In genomic region chr11:83124906-83125305, GRCm38 (mm10) we compare ENCODE assay signal across 21 mouse cellular contexts. TPM values are rescaled to one million over a fixed set of nuclear protein-coding genes. Genes with fewer than 3 reads are reported as not detected.
A peak's percentile ranks its signal among the peaks of the same experiment; 100 is the strongest.
DNase-seq lines count a peak whose midpoint lies in the region; ATAC-seq and TF ChIP-seq lines count a peak whose summit lies in the region.
"Had no signal": no experiment of that assay in that cellular context is flagged by ENCODE, and none has a peak within 500 bp of the region (broad histone marks: within the 10 kb centered on the region; RNA-seq: fewer than 3 reads in every experiment).

No protein-coding gene starts in this region.

- no peak overlapping the region for H3K4me2 ChIP-seq in lung, postnatal 0 days (replicated peaks; ENCODE audit: low read depth, low read length)
- H3K4me2 ChIP-seq: embryonic facial prominence, embryonic 13.5 days; forebrain, embryonic 12.5 days; heart, embryonic 12.5 days; hindbrain, embryonic 14.5 days had no signal

- TF ChIP-seq EP300 in lung, postnatal 0 days (IDR thresholded peaks at IDR 0.05) = no peak

- no peak overlapping the region for H3K4me3 ChIP-seq in lung, postnatal 0 days (ENCODE audit: low read depth, low read length)
- no peak overlapping the region for H3K4me3 ChIP-seq in lung, adult 2 months (replicated peaks; ENCODE audit: extremely low read depth, low read depth, low read length)
- H3K4me3 ChIP-seq in layer of hippocampus, adult 2 months = no peak overlapping the region
- H3K4me3 ChIP-seq: embryonic facial prominence, embryonic 13.5 days; forebrain, embryonic 12.5 days; heart, embryonic 12.5 days; hindbrain, embryonic 10.5 days had no signal

- ATAC-seq in lung, postnatal 0 days = no peak
- peak; percentile 34 for ATAC-seq in CD4-positive, CD25-positive, alpha-beta regulatory T cell, adult 4 months
- peak; percentile 98 for ATAC-seq in granulocyte monocyte progenitor cell, adult 5-6 weeks (replicated peaks; ENCODE audit: poor library complexity, severe bottlenecking)
- peak; percentile 93 for ATAC-seq in monocyte, adult 5-6 weeks (replicated peaks; ENCODE audit: insufficient number of reproducible peaks, low FRiP score, low TSS enrichment, poor library complexity, severe bottlenecking)
- ATAC-seq: forebrain, embryonic 16.5 days had no signal

- H3K9ac ChIP-seq in lung, postnatal 0 days (replicated peaks; ENCODE audit: low read depth) = no peak overlapping the region
- H3K9ac ChIP-seq: embryonic facial prominence, embryonic 13.5 days; forebrain, embryonic 12.5 days; heart, embryonic 12.5 days; hindbrain, embryonic 14.5 days had no signal

- TF ChIP-seq CTCF in lung, postnatal 0 days (IDR thresholded peaks at IDR 0.05) = no peak
- TF ChIP-seq CTCF in lung, adult 2 months (IDR thresholded peaks at IDR 0.05; ENCODE audit: insufficient read depth, low read length) = no peak
- TF ChIP-seq CTCF in layer of hippocampus, adult 2 months (conservative IDR thresholded peaks at IDR 0.05) = no peak

- no peaks in the 10 kb centered on the region for H3K36me3 ChIP-seq in lung, postnatal 0 days (ENCODE audit: insufficient read depth, low read length)
- H3K36me3 ChIP-seq: embryonic facial prominence, embryonic 13.5 days; forebrain, embryonic 12.5 days; heart, embryonic 12.5 days; hindbrain, embryonic 10.5 days had no signal

- H3K4me1 ChIP-seq in lung, postnatal 0 days (ENCODE audit: insufficient read depth, low read depth, low read length) = no peaks in the 10 kb centered on the region
- no peaks in the 10 kb centered on the region for H3K4me1 ChIP-seq in lung, adult 2 months (ENCODE audit: control insufficient read depth, insufficient read depth, low read length)
- H3K4me1 ChIP-seq: embryonic facial prominence, embryonic 13.5 days; forebrain, embryonic 12.5 days; heart, embryonic 12.5 days; hindbrain, embryonic 10.5 days had no signal

- no peak overlapping the region for H3K27ac ChIP-seq in lung, postnatal 0 days (ENCODE audit: low read length)
- H3K27ac ChIP-seq in layer of hippocampus, adult 2 months = no peak overlapping the region
- H3K27ac ChIP-seq: embryonic facial prominence, embryonic 13.5 days; forebrain, embryonic 12.5 days; hindbrain, embryonic 10.5 days; hindbrain, embryonic 14.5 days had no signal

- H3K27me3 ChIP-seq in lung, postnatal 0 days (replicated peaks; ENCODE audit: insufficient read depth, low read length) = no peaks in the 10 kb centered on the region
- H3K27me3 ChIP-seq: forebrain, embryonic 12.5 days; heart, embryonic 12.5 days had no signal

- DNase-seq in lung, postnatal 0 days (ENCODE audit: low spot score) = peak; percentile 27
- DNase-seq in lung, adult 2 months = no peak
- no peak for DNase-seq in right cerebral cortex, postnatal 10 days (ENCODE audit: low spot score in 2 of 2)
- DNase-seq in cerebellum, adult 9-10 months = no peak
- DNase-seq in layer of hippocampus, adult 2 months (ENCODE audit: low spot score in 2 of 2) = no peak
- DNase-seq: adrenal gland, adult 8-10 months; adrenal gland, postnatal 36 days; cerebellum, adult 2 months; cerebellum, postnatal 14 days; gastrocnemius, postnatal 10 days had no signal

- H3K9me3 ChIP-seq in lung, postnatal 0 days (ENCODE audit: low read length) = no peaks in the 10 kb centered on the region
- H3K9me3 ChIP-seq: embryonic facial prominence, embryonic 13.5 days; forebrain, embryonic 12.5 days; heart, embryonic 12.5 days; hindbrain, embryonic 10.5 days had no signal

- 73% methylated on average over 2 of the region's 2 CpGs for WGBS in lung, postnatal 0 days
- 67% methylated on average over 2 of the region's 2 CpGs for WGBS in lung, adult 2 months

- TF ChIP-seq POLR2A in lung, adult 2 months (IDR thresholded peaks at IDR 0.05; ENCODE audit: borderline replicate concordance, extremely low read depth, low read depth, low read length) = no peak

RNA-seq across cellular contexts. Expression of gene Slfn1, which starts 8.3 kb away (rescaled TPM):
- 2.3 and 2.4 TPM in 2 replicates for polyA plus RNA-seq in lung, postnatal 0 days (2015; fragmentation: Nextera tagmentation; extraction: Ambion mirVana)
- 1.2 and 4.2 TPM in 2 replicates for polyA plus RNA-seq in lung, adult 2 months (2012; rRNA removed)
- 100 to 1,000 TPM; 247 to 270 TPM for polyA plus RNA-seq in CD4-positive, CD25-positive, alpha-beta regulatory T cell, adult 4 months (2017; shearing (Covaris generic))
- 0.30 TPM in 1 of 2 replicates, not detected in the other for total RNA-seq in granulocyte monocyte progenitor cell, adult 5-6 weeks (2014; fragmentation: Nextera tagmentation)
- total RNA-seq in granulocyte monocyte progenitor cell, adult 5-6 weeks (2017) = 3.1 and 3.8 TPM in 2 replicates
- total RNA-seq in monocyte, adult 5-6 weeks (2017) = 23.8 to 42.1 TPM (median 29.4 TPM) in 3 replicates
- total RNA-seq in layer of hippocampus, adult 2 months (2021) = not detected
- total RNA-seq: CH12.LX had no signal
- polyA plus RNA-seq: C2C12; forebrain, embryonic 12.5 days; forebrain, embryonic 16.5 days; heart, embryonic 12.5 days; hindbrain, embryonic 10.5 days had no signal

RNA-seq across cellular contexts. Expression of gene Slfn4, which starts 50.1 kb away (rescaled TPM):
- 0.44 and 0.71 TPM in 2 replicates for polyA plus RNA-seq in lung, postnatal 0 days (2015; fragmentation: Nextera tagmentation; extraction: Ambion mirVana)
- 0.55 and 1.1 TPM in 2 replicates for polyA plus RNA-seq in lung, adult 2 months (2012; rRNA removed)
- under 1 TPM; 0.27 to 0.28 TPM for polyA plus RNA-seq in CD4-positive, CD25-positive, alpha-beta regulatory T cell, adult 4 months (2017; shearing (Covaris generic))
- total RNA-seq in granulocyte monocyte progenitor cell, adult 5-6 weeks (2014; fragmentation: Nextera tagmentation) = 1.5 and 2.8 TPM in 2 replicates
- 6.4 and 7.2 TPM in 2 replicates for total RNA-seq in granulocyte monocyte progenitor cell, adult 5-6 weeks (2017)
- total RNA-seq in monocyte, adult 5-6 weeks (2017) = 1.9 to 3.6 TPM (median 2.7 TPM) in 3 replicates
- total RNA-seq in layer of hippocampus, adult 2 months (2021) = not detected
- total RNA-seq: CH12.LX had no signal
- polyA plus RNA-seq: C2C12; forebrain, embryonic 12.5 days; forebrain, embryonic 16.5 days; heart, embryonic 12.5 days; hindbrain, embryonic 10.5 days; hindbrain, embryonic 14.5 days had no signal

RNA-seq across cellular contexts. Expression of gene Slfn2, which starts 60.0 kb away (rescaled TPM):
- polyA plus RNA-seq in lung, postnatal 0 days (2015; fragmentation: Nextera tagmentation; extraction: Ambion mirVana) = 19.0 and 21.5 TPM in 2 replicates
- 6.5 and 10.1 TPM in 2 replicates for polyA plus RNA-seq in lung, adult 2 months (2012; rRNA removed)
- polyA plus RNA-seq in CD4-positive, CD25-positive, alpha-beta regulatory T cell, adult 4 months (2017; shearing (Covaris generic)) = 100 to 1,000 TPM; 806 to 834 TPM
- 8.3 and 11.4 TPM in 2 replicates for total RNA-seq in granulocyte monocyte progenitor cell, adult 5-6 weeks (2014; fragmentation: Nextera tagmentation)
- total RNA-seq in granulocyte monocyte progenitor cell, adult 5-6 weeks (2017) = 30.2 and 43.3 TPM in 2 replicates
- 546 to 771 TPM (median 642 TPM) in 3 replicates for total RNA-seq in monocyte, adult 5-6 weeks (2017)
- total RNA-seq in layer of hippocampus, adult 2 months (2021) = under 1 TPM; 0.44 to 0.56 TPM

Comparison
In these comparisons a context has a peak if more than half of its experiments do, and no peak if none do; other contexts are left out.
1. RNA of gene Slfn2, which starts 60.0 kb away (total RNA-seq): 546 to 771 TPM in monocyte, adult 5-6 weeks; 8.3 to 43.3 TPM in granulocyte monocyte progenitor cell, adult 5-6 weeks and 0.44 to 0.56 TPM in layer of hippocampus, adult 2 months; every median in the first group is over 10 times any median in the second.